Mouse (Mus musculus) heart, postnatal 0 days (tissue): ENCODE measurements around the gene Il17re. TPM values are rescaled to one million over a fixed set of nuclear protein-coding genes. Genes with fewer than 3 reads are reported as not detected.

Experiments
- ATAC-seq: fragments of 200-750 bp; cut with Nextera tagmentation; 2 replicates; pipeline ENCODE4 v1.8.0; 2017; ENCODE audit warnings: low read depth, moderate number of reproducible peaks, moderate library complexity; ENCODE audit not compliant: insufficient read depth
- DNase-seq: peaks from one replicate; pipeline ENCODE4 v3.0.0-alpha.2; 2016; ENCODE audit warnings: low spot score
- H3K27ac ChIP-seq: fragments of 300-500 bp; sonication (generic); 2 replicates; pipeline ENCODE4 v1.5.1; 2014; ENCODE audit warnings: low read depth, mild to moderate bottlenecking
- H3K27me3 ChIP-seq: fragments of 300-500 bp; sonication (generic); 2 replicates; pipeline ENCODE4 v1.6.1; 2014; ENCODE audit warnings: low read length, mixed read lengths; ENCODE audit not compliant: control insufficient read depth, insufficient read depth
- H3K36me3 ChIP-seq: fragments of 300-500 bp; sonication (generic); replicated peaks from 2 replicates; pipeline ENCODE4 v1.6.1; 2014; ENCODE audit warnings: low read length, mixed read lengths; ENCODE audit not compliant: control insufficient read depth, insufficient read depth
- H3K4me1 ChIP-seq: fragments of 300-500 bp; sonication (generic); 2 replicates; pipeline ENCODE4 v1.6.1; 2014; ENCODE audit warnings: antibody characterized with exemption; ENCODE audit not compliant: control insufficient read depth, insufficient read depth
- H3K4me2 ChIP-seq: fragments of 300-500 bp; sonication (generic); 2 replicates; pipeline ENCODE4 v1.6.1; 2014; ENCODE audit warnings: low read depth, mild to moderate bottlenecking, low read length, moderate library complexity
- H3K4me3 ChIP-seq: fragments of 300-500 bp; sonication (generic); 2 replicates; pipeline ENCODE4 v1.5.1; 2014; ENCODE audit warnings: low read depth, low read length
- H3K9ac ChIP-seq: fragments of 300-500 bp; sonication (generic); replicated peaks from 2 replicates; pipeline ENCODE4 v1.6.1; 2014; ENCODE audit warnings: low read depth, low read length, mixed read lengths
- H3K9me3 ChIP-seq: fragments of 300-500 bp; sonication (generic); replicated peaks from 2 replicates; pipeline ENCODE4 v1.6.1; 2016; ENCODE audit warnings: low read length; ENCODE audit not compliant: control insufficient read depth
- CTCF ChIP-seq: IDR thresholded peaks from 2 replicates; pipeline ENCODE4 v1.5.1; 2016; ENCODE audit warnings: antibody characterized with exemption, control low read depth, low read depth
- EP300 ChIP-seq: IDR thresholded peaks from 2 replicates; pipeline ENCODE4 v1.6.1; 2016; ENCODE audit warnings: antibody characterized with exemption, low read depth
- WGBS: fragments of 180-500 bp; shearing (Covaris S2); extraction: QIAGEN DNeasy Blood & Tissue Kit; methylation state at CpG from one replicate; pipeline ENCODE4 v1.1.7; 2014; 5-methylcytosine and 5-hydroxymethylcytosine counted together
- polyA plus RNA-seq: library from polyadenylated mRNA; unstranded; fragments of >200 nt; fragmentation: Nextera tagmentation; extraction: Ambion mirVana; gene quantifications from 2 replicates; pipeline ENCODE4 v1.2.1, GENCODE M21; 2015
- total RNA-seq: library from RNA; depleted of rRNA; stranded (reverse); fragments of >200 nt; gene quantifications from 2 replicates; pipeline ENCODE4 v1.2.3, GENCODE M21; 2014; ENCODE audit warnings: low replicate concordance

Il17re gene
- total and polyA plus RNA-seq, 2 experiments from 2014 or later: 0.85 to 2.2 TPM

GRCm38 (mm10) chr6:113438721-113439430 lies 19.4 kb upstream of the Il17re start:
- TF ChIP-seq EP300 (no peak), CTCF (no peak)
- peaks cover 8% of the 10 kb centered on the region; the same call in 1 of the 2 replicates for H3K4me1 ChIP-seq
- no peaks in the 10 kb centered on the region for H3K27me3 ChIP-seq
- ATAC-seq (no peak), DNase-seq (no peak)
- H3K9me3 ChIP-seq: no peaks in the 10 kb centered on the region
- H3K4me2 ChIP-seq: no peak overlapping the region
- no peak overlapping the region for H3K4me3 ChIP-seq
- no peak overlapping the region for H3K27ac ChIP-seq
- no peak overlapping the region for H3K9ac ChIP-seq
- no peaks in the 10 kb centered on the region for H3K36me3 ChIP-seq
- 56% methylated on average over 12 of the region's 12 CpGs for WGBS

- H3K4me2 ChIP-seq: no peak overlapping the region
- H3K4me1 ChIP-seq: peaks cover 8% of the 10 kb centered on the region; the same call in 1 of the 2 replicates
- H3K9ac ChIP-seq: no peak overlapping the region
- DNase-seq (no peak), ATAC-seq (no peak)
- H3K27me3 ChIP-seq: no peaks in the 10 kb centered on the region
- peaks cover 3% of the 10 kb centered on the region; the same call in 1 of the 2 replicates for H3K36me3 ChIP-seq
- TF ChIP-seq EP300 (no peak), CTCF (no peak)
- no peaks in the 10 kb centered on the region for H3K9me3 ChIP-seq
- H3K4me3 ChIP-seq: no peak overlapping the region
- H3K27ac ChIP-seq: no peak overlapping the region
- WGBS: 77% methylated on average over 3 of the region's 3 CpGs
These were observed 17.6 kb upstream of the Il17re start for GRCm38 (mm10) chr6:113440686-113441085.

- ATAC-seq (peak; percentile 22; the same call in 1 of the 2 replicates), DNase-seq (peak; percentile 66)
- no peaks in the 10 kb centered on the region for H3K27me3 ChIP-seq
- 56% methylated on average over 7 of the region's 7 CpGs for WGBS
- H3K36me3 ChIP-seq: peaks cover 3% of the 10 kb centered on the region; the same call in 1 of the 2 replicates
- no peaks in the 10 kb centered on the region for H3K9me3 ChIP-seq
- H3K27ac ChIP-seq: no peak overlapping the region
- H3K4me3 ChIP-seq: no peak overlapping the region
- H3K9ac ChIP-seq: no peak overlapping the region
- TF ChIP-seq EP300: no peak
- TF ChIP-seq CTCF: peak; percentile 91
- peaks cover 8% of the 10 kb centered on the region; the same call in 1 of the 2 replicates for H3K4me1 ChIP-seq
- H3K4me2 ChIP-seq: no peak overlapping the region
These were observed 17.1 kb upstream of the Il17re start for GRCm38 (mm10) chr6:113441147-113441680.

GRCm38 (mm10) chr6:113442087-113442441 lies 16.2 kb upstream of the Il17re start:
- peak overlapping the region; percentile 98 for H3K4me2 ChIP-seq
- H3K9ac ChIP-seq: peak overlapping the region; percentile 94
- DNase-seq: no peak
- peak overlapping the region; percentile 30; the same call in 1 of the 2 replicates for H3K27ac ChIP-seq
- no peaks in the 10 kb centered on the region for H3K9me3 ChIP-seq
- H3K4me1 ChIP-seq: peaks cover 8% of the 10 kb centered on the region; the same call in 1 of the 2 replicates
- TF ChIP-seq CTCF: no peak
- no peak for TF ChIP-seq EP300
- H3K36me3 ChIP-seq: peaks cover 9% of the 10 kb centered on the region
- ATAC-seq: peak; percentile 24
- no peaks in the 10 kb centered on the region for H3K27me3 ChIP-seq
- WGBS: 38% methylated on average over 9 of the region's 9 CpGs
- H3K4me3 ChIP-seq: peak overlapping the region; percentile 93

- ATAC-seq: peak; percentile 91
These were observed 15.7 kb upstream of the Il17re start, which contains the start of gene Jagn1 for GRCm38 (mm10) chr6:113442442-113443090. Gene Jagn1 (plus strand): TSS chr6:113442569.

More at GRCm38 (mm10) chr6:113442442-113443090, 15.7 kb upstream of the Il17re start, which contains the start of gene Jagn1:
- Histone ChIP-seq H3K9me3 (no peaks in the 10 kb centered on the region), H3K36me3 (peaks cover 14% of the 10 kb centered on the region), H3K27ac (peak within 1 kb of the TSS; percentile 63), H3K9ac (peak within 1 kb of the TSS; percentile 94), H3K27me3 (no peaks in the 10 kb centered on the region), H3K4me2 (peak within 1 kb of the TSS; percentile 98), H3K4me1 (peaks cover 8% of the 10 kb centered on the region; the same call in 1 of the 2 replicates), H3K4me3 (peak within 1 kb of the TSS; percentile 93)
- TF ChIP-seq EP300: no peak
- no peak for TF ChIP-seq CTCF
- peak; percentile 93 for DNase-seq
- 2% methylated on average over 45 of the region's 45 CpGs for WGBS
